Mouse (Mus musculus) liver, embryonic 14.5 days (tissue): ENCODE measurements at regions not wholly inside any gene's neighbourhood (a gene's known extent, or its start where the extent isn't known, plus 50 kb on each side); places are given as distances from the start of the nearest gene placed in this dataset.

Experiments
- CTCF ChIP-seq: IDR thresholded peaks from 2 replicates; pipeline ENCODE4 v1.5.1; 2016; ENCODE audit warnings: antibody characterized with exemption, low read depth, control low read depth
- EP300 ChIP-seq: IDR thresholded peaks from 2 replicates; pipeline ENCODE4 v1.6.1; 2016; ENCODE audit warnings: antibody characterized with exemption, low read depth

DNA sequence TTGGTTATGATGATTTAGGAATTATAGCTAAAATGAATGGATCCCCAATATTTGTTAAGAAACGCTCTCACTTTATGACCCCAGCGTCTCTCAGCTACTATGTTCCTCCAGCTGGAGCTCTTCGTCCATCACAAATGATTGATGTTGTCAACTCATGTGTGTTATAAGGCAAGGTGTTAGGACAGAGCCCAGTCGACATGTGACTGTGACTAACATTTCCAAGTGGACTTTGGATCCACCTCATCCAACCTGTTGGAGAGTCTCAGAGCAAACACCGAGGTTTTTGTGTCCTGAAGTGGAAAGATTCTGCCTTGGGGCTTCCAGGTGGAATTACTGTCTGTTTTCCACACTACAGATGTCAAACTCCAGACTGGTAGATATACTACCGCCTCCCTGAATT lies 154.0 kb upstream of the Prox1 start:
- TF ChIP-seq CTCF (no peak), EP300 (no peak)
